Mouse (Mus musculus): ENCODE measurements at regions not wholly inside any gene's neighbourhood (a gene's known extent, or its start where the extent isn't known, plus 50 kb on each side); places are given as distances from the start of the nearest gene placed in this dataset.

- TF ChIP-seq CTCF (IDR thresholded peaks at IDR 0.05; ENCODE audit: low read depth, low read length) (no peak), GATA1 (IDR thresholded peaks at IDR 0.05; ENCODE audit: borderline replicate concordance, low read length) (no peak), POLR2AphosphoS5 (IDR thresholded peaks at IDR 0.05; ENCODE audit: insufficient replicate concordance, low read depth, low read length) (no peak)
Measured at GRCm38 (mm10) chr11:114315274-114315673, 248.4 kb upstream of the Sdk2 start.

All from G1E (cell line).